Mouse (Mus musculus) ES-Bruce4 (cell line): ENCODE measurements around the gene Ugdh.

Source experiments
- CTCF ChIP-seq: IDR thresholded peaks from one replicate; pipeline ENCODE4 v1.8.1; 2011; ENCODE audit warnings: low read depth, low read length
- EP300 ChIP-seq: IDR thresholded peaks from 2 replicates; pipeline ENCODE4 v1.6.1; 2011; ENCODE audit warnings: low read depth, low read length; ENCODE audit not compliant: insufficient read depth
- POLR2A ChIP-seq: IDR thresholded peaks from one replicate; pipeline ENCODE4 v1.8.1; 2011; ENCODE audit warnings: low read length; ENCODE audit not compliant: insufficient read depth

- TF ChIP-seq CTCF (no peak), POLR2A (no peak), EP300 (no peak)
These were observed 67.9 kb downstream of the Ugdh start for GRCm38 (mm10) chr5:65367837-65368236.
